Mouse (Mus musculus): ENCODE measurements at regions not wholly inside any gene's neighbourhood (a gene's known extent, or its start where the extent isn't known, plus 50 kb on each side); places are given as distances from the start of the nearest gene placed in this dataset.

- TF ChIP-seq CTCF (IDR thresholded peaks at IDR 0.05; ENCODE audit: borderline replicate concordance, insufficient read depth, low read depth, low read length) (no peak), POLR2A (IDR thresholded peaks at IDR 0.05; ENCODE audit: borderline replicate concordance, insufficient read depth, low read length) (no peak)
Observed at GRCm38 (mm10) chr10:122615658-122616057, 62.9 kb upstream of the Ppm1h start.

Data from cerebellum, adult 2 months (tissue).